Mouse (Mus musculus): ENCODE measurements at regions not wholly inside any gene's neighbourhood (a gene's known extent, or its start where the extent isn't known, plus 50 kb on each side); places are given as distances from the start of the nearest gene placed in this dataset.

DNA sequence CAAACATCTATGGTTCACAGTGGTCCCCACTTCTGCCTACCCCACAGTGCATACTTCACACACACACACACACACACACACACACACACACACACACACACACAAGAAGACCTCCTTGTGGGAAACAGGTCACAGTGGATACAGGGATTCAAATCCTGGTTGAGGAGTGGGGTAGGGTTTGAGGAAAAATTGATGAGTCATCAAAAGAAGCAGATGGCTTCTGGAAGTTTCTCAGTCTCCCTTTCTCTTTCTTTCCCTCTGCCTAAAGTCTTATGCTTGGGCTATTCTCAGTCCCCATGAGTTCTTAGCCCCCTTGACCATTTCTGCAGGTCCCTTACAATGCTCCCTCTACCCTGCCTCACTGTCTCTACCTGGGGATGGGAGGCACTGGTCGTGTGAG is 56.4 kb downstream of the Rassf10 start:
- Histone ChIP-seq H3K4me3 (no peak overlapping the region), H3K79me2 (ENCODE audit: control insufficient read depth, insufficient read depth) (no peaks in the 10 kb centered on the region), H3K27me3 (ENCODE audit: control insufficient read depth, insufficient read depth, insufficient read length) (no peaks in the 10 kb centered on the region), H3K4me2 (ENCODE audit: low read depth) (no peak overlapping the region), H3ac (ENCODE audit: control insufficient read depth, insufficient read length) (no peak overlapping the region), H3K36me3 (ENCODE audit: control insufficient read depth, insufficient read depth) (no peaks in the 10 kb centered on the region)
- TF ChIP-seq POLR2A (IDR thresholded peaks at IDR 0.05; ENCODE audit: insufficient read length, low read depth) (no peak), TCF12 (IDR thresholded peaks at IDR 0.05; ENCODE audit: insufficient read depth, poor library complexity, severe bottlenecking) (no peak), REST (IDR thresholded peaks at IDR 0.05; ENCODE audit: insufficient read depth, insufficient read length) (no peak), USF1 (IDR thresholded peaks at IDR 0.05; ENCODE audit: low read depth) (no peak), MYOG (IDR thresholded peaks at IDR 0.05; ENCODE audit: control insufficient read depth in 1 of 3, insufficient read depth in 1 of 3, insufficient read length in 2 of 3, low read depth in 2 of 3) (no peak), MYOD1 (IDR thresholded peaks at IDR 0.05; ENCODE audit: control insufficient read depth in 1 of 3, insufficient read length in 2 of 3, low read depth in 2 of 3) (no peak), TCF3 (IDR thresholded peaks at IDR 0.05; ENCODE audit: insufficient read length, low read depth) (no peak), E2F4 (IDR thresholded peaks at IDR 0.05; ENCODE audit: insufficient read depth) (no peak), SRF (IDR thresholded peaks at IDR 0.05; ENCODE audit: control insufficient read depth, insufficient read length, low read depth) (no peak), CEBPB (IDR thresholded peaks at IDR 0.05; ENCODE audit: insufficient read depth, poor library complexity, severe bottlenecking) (no peak)

DNA sequence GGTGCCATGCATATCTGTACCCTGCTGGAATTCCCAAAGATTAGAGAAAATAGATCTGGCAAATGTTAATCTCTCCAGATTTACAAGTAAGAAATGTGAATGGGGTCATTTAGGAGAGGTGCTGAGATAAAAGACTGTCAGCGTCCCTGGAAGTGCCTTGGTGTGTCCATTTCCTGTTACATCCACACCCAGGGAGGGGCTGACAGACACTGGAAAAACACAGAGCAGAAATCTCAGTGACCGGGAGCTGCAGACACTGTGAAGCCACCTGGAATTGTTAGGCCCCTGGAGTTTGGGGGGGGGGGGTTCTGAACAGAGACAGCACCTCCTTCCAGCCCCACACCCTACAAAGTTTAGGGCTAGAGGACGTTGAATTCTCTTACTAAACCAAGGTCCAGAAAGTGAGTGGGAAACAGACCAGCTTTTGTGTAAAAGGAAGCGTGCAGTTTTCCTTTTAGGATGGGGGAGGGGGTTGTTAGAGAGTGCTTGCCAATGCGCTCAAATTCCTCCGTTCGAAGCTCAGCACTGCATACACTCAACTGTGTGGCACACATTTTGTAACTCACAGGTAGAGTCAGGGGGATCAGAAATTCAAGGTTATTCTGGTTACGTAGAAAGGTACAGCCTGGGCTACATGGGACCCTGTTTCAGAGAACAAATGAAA is 63.5 kb downstream of the Rassf10 start:
- Histone ChIP-seq H3K36me3 (ENCODE audit: control insufficient read depth, insufficient read depth) (no peaks in the 10 kb centered on the region), H3K4me2 (ENCODE audit: low read depth) (no peak overlapping the region), H3K4me3 (no peak overlapping the region), H3ac (ENCODE audit: control insufficient read depth, insufficient read length) (no peak overlapping the region), H3K79me2 (ENCODE audit: control insufficient read depth, insufficient read depth) (no peaks in the 10 kb centered on the region), H3K27me3 (ENCODE audit: control insufficient read depth, insufficient read depth, insufficient read length) (peaks cover 18% of the 10 kb centered on the region)
- TF ChIP-seq SRF (IDR thresholded peaks at IDR 0.05; ENCODE audit: control insufficient read depth, insufficient read length, low read depth) = no peak
- TF ChIP-seq POLR2A (IDR thresholded peaks at IDR 0.05; ENCODE audit: insufficient read length, low read depth) = no peak
- TF ChIP-seq MYOD1 (IDR thresholded peaks at IDR 0.05; ENCODE audit: control insufficient read depth in 1 of 3, insufficient read length in 2 of 3, low read depth in 2 of 3) = no peak
- no peak for TF ChIP-seq POLR2AphosphoS2 (IDR thresholded peaks at IDR 0.05; ENCODE audit: insufficient read length, low read depth)
- no peak for TF ChIP-seq TCF3 (IDR thresholded peaks at IDR 0.05; ENCODE audit: insufficient read length, low read depth)
- TF ChIP-seq MAX (IDR thresholded peaks at IDR 0.05; ENCODE audit: low read depth) = no peak
- no peak for TF ChIP-seq TCF12 (IDR thresholded peaks at IDR 0.05; ENCODE audit: insufficient read depth, poor library complexity, severe bottlenecking)
- no peak for TF ChIP-seq E2F4 (IDR thresholded peaks at IDR 0.05; ENCODE audit: insufficient read depth)
- no peak for TF ChIP-seq USF1 (IDR thresholded peaks at IDR 0.05; ENCODE audit: low read depth)
- TF ChIP-seq MYOG (IDR thresholded peaks at IDR 0.05; ENCODE audit: control insufficient read depth in 1 of 3, insufficient read depth in 1 of 3, insufficient read length in 2 of 3, low read depth in 2 of 3) = no peak
- no peak for TF ChIP-seq REST (IDR thresholded peaks at IDR 0.05; ENCODE audit: insufficient read depth, insufficient read length)
- TF ChIP-seq CEBPB (IDR thresholded peaks at IDR 0.05; ENCODE audit: insufficient read depth, poor library complexity, severe bottlenecking) = no peak

DNA sequence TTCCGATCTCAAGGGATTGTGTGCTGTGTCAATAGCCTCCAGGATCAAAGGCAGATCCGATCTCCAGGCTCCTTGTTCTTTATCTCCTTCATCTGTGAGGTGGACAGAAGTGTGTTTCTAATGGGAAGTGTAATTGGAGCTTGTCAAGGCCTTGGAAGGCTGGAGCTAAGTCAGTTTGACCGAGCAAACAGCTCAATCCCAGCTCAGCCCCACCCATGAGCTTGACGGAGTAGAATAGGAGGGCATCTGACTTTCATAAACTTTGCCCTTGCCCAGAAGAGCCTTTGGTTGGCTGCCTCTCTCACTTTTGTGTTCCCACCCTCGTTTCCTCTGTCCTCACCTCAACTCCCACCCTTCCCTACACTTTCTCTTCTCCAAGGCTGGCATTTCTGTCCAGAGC is 67.7 kb downstream of the Rassf10 start:
- H3K36me3 ChIP-seq (ENCODE audit: control insufficient read depth, insufficient read depth) = no peaks in the 10 kb centered on the region
- H3K79me2 ChIP-seq (ENCODE audit: control insufficient read depth, insufficient read depth) = no peaks in the 10 kb centered on the region
- no peak overlapping the region for H3K4me3 ChIP-seq
- H3K4me2 ChIP-seq (ENCODE audit: low read depth) = no peak overlapping the region
- H3ac ChIP-seq (ENCODE audit: control insufficient read depth, insufficient read length) = no peak overlapping the region
- peaks cover 16% of the 10 kb centered on the region for H3K27me3 ChIP-seq (ENCODE audit: control insufficient read depth, insufficient read depth, insufficient read length)
- no peak for TF ChIP-seq POLR2A (IDR thresholded peaks at IDR 0.05; ENCODE audit: insufficient read length, low read depth)
- no peak for TF ChIP-seq REST (IDR thresholded peaks at IDR 0.05; ENCODE audit: insufficient read depth, insufficient read length)
- no peak for TF ChIP-seq TCF3 (IDR thresholded peaks at IDR 0.05; ENCODE audit: insufficient read length, low read depth)
- no peak for TF ChIP-seq MYOD1 (IDR thresholded peaks at IDR 0.05; ENCODE audit: control insufficient read depth in 1 of 3, insufficient read length in 2 of 3, low read depth in 2 of 3)
- no peak for TF ChIP-seq E2F4 (IDR thresholded peaks at IDR 0.05; ENCODE audit: insufficient read depth)
- no peak for TF ChIP-seq CEBPB (IDR thresholded peaks at IDR 0.05; ENCODE audit: insufficient read depth, poor library complexity, severe bottlenecking)
- TF ChIP-seq USF1 (IDR thresholded peaks at IDR 0.05; ENCODE audit: low read depth) = no peak
- no peak for TF ChIP-seq POLR2AphosphoS2 (IDR thresholded peaks at IDR 0.05; ENCODE audit: insufficient read length, low read depth)
- no peak for TF ChIP-seq SRF (IDR thresholded peaks at IDR 0.05; ENCODE audit: control insufficient read depth, insufficient read length, low read depth)

DNA sequence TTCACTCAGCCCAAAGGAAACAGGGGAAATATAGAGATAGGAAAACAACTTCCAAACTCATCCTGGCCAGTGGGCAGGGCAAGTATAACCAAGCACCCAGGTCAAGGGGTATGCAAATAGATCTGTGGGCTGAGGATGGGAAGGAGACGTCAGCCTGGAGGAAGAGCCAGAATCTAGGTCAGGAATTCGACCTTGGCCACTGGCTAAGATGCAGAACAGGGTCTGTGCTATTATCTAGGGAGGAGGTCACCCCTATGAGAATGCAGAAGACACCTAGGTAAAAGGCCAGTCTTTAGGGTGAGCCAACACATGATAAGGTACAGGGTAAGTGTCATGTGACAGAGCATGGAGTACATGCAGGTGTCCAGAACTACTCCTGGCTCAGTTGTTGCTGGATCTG is 68.8 kb downstream of the Rassf10 start:
- no peak overlapping the region for H3K4me2 ChIP-seq (ENCODE audit: low read depth)
- H3K4me3 ChIP-seq = no peak overlapping the region
- no peak overlapping the region for H3ac ChIP-seq (ENCODE audit: control insufficient read depth, insufficient read length)

DNA sequence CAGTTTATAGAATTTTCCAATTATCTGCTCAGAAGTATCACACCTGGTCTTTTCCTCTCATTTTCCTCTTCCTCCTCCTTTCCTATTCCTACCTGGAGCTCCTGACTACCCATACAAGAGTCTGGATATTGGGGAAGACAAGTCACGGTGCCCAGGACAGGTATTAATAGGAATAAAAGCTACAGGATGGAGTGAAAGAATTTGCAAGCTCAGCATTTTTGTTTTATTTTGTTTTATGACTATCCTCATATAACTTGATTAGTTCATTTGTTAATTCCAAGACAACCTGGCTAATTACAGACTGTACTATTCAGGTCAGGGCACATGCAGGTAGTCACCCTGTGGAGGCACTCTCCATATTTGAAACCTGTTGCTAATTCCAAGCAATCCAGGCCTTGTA is 72.0 kb downstream of the Rassf10 start:
- no peak for TF ChIP-seq MYOG (IDR thresholded peaks at IDR 0.05; ENCODE audit: control insufficient read depth in 1 of 3, insufficient read depth in 1 of 3, insufficient read length in 2 of 3, low read depth in 2 of 3)
- TF ChIP-seq E2F4 (IDR thresholded peaks at IDR 0.05; ENCODE audit: insufficient read depth) = no peak
- Histone ChIP-seq H3K4me3 (no peak overlapping the region), H3K36me3 (ENCODE audit: control insufficient read depth, insufficient read depth) (no peaks in the 10 kb centered on the region), H3K27me3 (ENCODE audit: control insufficient read depth, insufficient read depth, insufficient read length) (peaks cover 22% of the 10 kb centered on the region), H3ac (ENCODE audit: control insufficient read depth, insufficient read length) (no peak overlapping the region), H3K4me2 (ENCODE audit: low read depth) (no peak overlapping the region), H3K79me2 (ENCODE audit: control insufficient read depth, insufficient read depth) (no peaks in the 10 kb centered on the region)

More for the DNA sequence above, 68.8 kb downstream of the Rassf10 start:
- no peak for TF ChIP-seq MAX (IDR thresholded peaks at IDR 0.05; ENCODE audit: low read depth)
- no peak for TF ChIP-seq POLR2A (IDR thresholded peaks at IDR 0.05; ENCODE audit: insufficient read length, low read depth)
- no peaks in the 10 kb centered on the region for H3K79me2 ChIP-seq (ENCODE audit: control insufficient read depth, insufficient read depth)
- no peaks in the 10 kb centered on the region for H3K36me3 ChIP-seq (ENCODE audit: control insufficient read depth, insufficient read depth)
- H3K27me3 ChIP-seq (ENCODE audit: control insufficient read depth, insufficient read depth, insufficient read length) = peaks cover 15% of the 10 kb centered on the region
